Mouse (Mus musculus): ENCODE measurements around the gene Aff1. TPM values are rescaled to one million over a fixed set of nuclear protein-coding genes. Genes with fewer than 3 reads are reported as not detected.

Aff1 gene
- polyA plus RNA-seq (2012), result 9.3 and 12.9 TPM in 2 replicates

- peak within 1 kb of the TSS; percentile 81 for H3K4me3 ChIP-seq (replicated peaks)
- peaks cover 68% of the 10 kb centered on the region for H3K27me3 ChIP-seq (ENCODE audit: control insufficient read depth)
- no peak for TF ChIP-seq TAL1 (IDR thresholded peaks at IDR 0.05; ENCODE audit: low read length)
- no peak for TF ChIP-seq GATA1 (IDR thresholded peaks at IDR 0.05; ENCODE audit: low read length)
- peaks cover 14% of the 10 kb centered on the region; the same call in 1 of the 2 replicates for H3K9me3 ChIP-seq (ENCODE audit: control insufficient read depth, low read length)
- H3K4me1 ChIP-seq (ENCODE audit: control insufficient read depth), result peaks cover 24% of the 10 kb centered on the region
- no peaks in the 10 kb centered on the region for H3K36me3 ChIP-seq (ENCODE audit: control insufficient read depth)
Observed at GRCm38 (mm10) chr5:103691624-103692530, at the start of gene Aff1. Aff1 (plus strand) TSS chr5:103692374.

GRCm38 (mm10) chr5:103644167-103644566 is 48.0 kb upstream of the Aff1 start:
- Histone ChIP-seq H3K27me3 (ENCODE audit: control insufficient read depth) (no peaks in the 10 kb centered on the region), H3K9me3 (ENCODE audit: control insufficient read depth, low read length) (no peaks in the 10 kb centered on the region), H3K36me3 (ENCODE audit: control insufficient read depth) (no peaks in the 10 kb centered on the region), H3K4me1 (ENCODE audit: control insufficient read depth) (no peaks in the 10 kb centered on the region), H3K4me3 (replicated peaks) (no peak overlapping the region)
- TF ChIP-seq TAL1 (IDR thresholded peaks at IDR 0.05; ENCODE audit: low read length) (no peak), GATA1 (IDR thresholded peaks at IDR 0.05; ENCODE audit: low read length) (no peak)

GRCm38 (mm10) chr5:103647320-103647719 is 44.9 kb upstream of the Aff1 start:
- H3K9me3 ChIP-seq (ENCODE audit: control insufficient read depth, low read length), result no peaks in the 10 kb centered on the region
- H3K36me3 ChIP-seq (ENCODE audit: control insufficient read depth), result no peaks in the 10 kb centered on the region
- no peaks in the 10 kb centered on the region for H3K27me3 ChIP-seq (ENCODE audit: control insufficient read depth)
- TF ChIP-seq GATA1 (IDR thresholded peaks at IDR 0.05; ENCODE audit: low read length), result no peak
- no peak for TF ChIP-seq TAL1 (IDR thresholded peaks at IDR 0.05; ENCODE audit: low read length)
- no peak overlapping the region for H3K4me3 ChIP-seq (replicated peaks)
- H3K4me1 ChIP-seq (ENCODE audit: control insufficient read depth), result no peaks in the 10 kb centered on the region

GRCm38 (mm10) chr5:103654225-103654624 is 37.9 kb upstream of the Aff1 start:
- H3K9me3 ChIP-seq (ENCODE audit: control insufficient read depth, low read length), result no peaks in the 10 kb centered on the region
- H3K4me1 ChIP-seq (ENCODE audit: control insufficient read depth), result peaks cover 12% of the 10 kb centered on the region
- H3K36me3 ChIP-seq (ENCODE audit: control insufficient read depth), result no peaks in the 10 kb centered on the region
- H3K4me3 ChIP-seq (replicated peaks), result no peak overlapping the region
- TF ChIP-seq GATA1 (IDR thresholded peaks at IDR 0.05; ENCODE audit: low read length), result no peak
- TF ChIP-seq TAL1 (IDR thresholded peaks at IDR 0.05; ENCODE audit: low read length), result no peak
- peaks cover 7% of the 10 kb centered on the region for H3K27me3 ChIP-seq (ENCODE audit: control insufficient read depth)

GRCm38 (mm10) chr5:103654780-103655179 is 37.4 kb upstream of the Aff1 start:
- Histone ChIP-seq H3K4me3 (replicated peaks) (no peak overlapping the region), H3K9me3 (ENCODE audit: control insufficient read depth, low read length) (no peaks in the 10 kb centered on the region), H3K4me1 (ENCODE audit: control insufficient read depth) (peaks cover 12% of the 10 kb centered on the region), H3K27me3 (ENCODE audit: control insufficient read depth) (peaks cover 7% of the 10 kb centered on the region), H3K36me3 (ENCODE audit: control insufficient read depth) (no peaks in the 10 kb centered on the region)
- TF ChIP-seq TAL1 (IDR thresholded peaks at IDR 0.05; ENCODE audit: low read length), result no peak
- no peak for TF ChIP-seq GATA1 (IDR thresholded peaks at IDR 0.05; ENCODE audit: low read length)

GRCm38 (mm10) chr5:103655346-103656118 is 36.6 kb upstream of the Aff1 start, which contains the start of gene 1700016H13Rik:
1700016H13Rik (minus strand) TSS chr5:103656010.
- Histone ChIP-seq H3K9me3 (ENCODE audit: control insufficient read depth, low read length) (no peaks in the 10 kb centered on the region), H3K4me1 (ENCODE audit: control insufficient read depth) (peaks cover 12% of the 10 kb centered on the region), H3K4me3 (replicated peaks) (peak within 1 kb of the TSS; percentile 63), H3K27me3 (ENCODE audit: control insufficient read depth) (peaks cover 7% of the 10 kb centered on the region), H3K36me3 (ENCODE audit: control insufficient read depth) (no peaks in the 10 kb centered on the region)
- TF ChIP-seq GATA1 (IDR thresholded peaks at IDR 0.05; ENCODE audit: low read length) (no peak), TAL1 (IDR thresholded peaks at IDR 0.05; ENCODE audit: low read length) (no peak)

GRCm38 (mm10) chr5:103658921-103659320 is 33.3 kb upstream of the Aff1 start:
- Histone ChIP-seq H3K9me3 (ENCODE audit: control insufficient read depth, low read length) (no peaks in the 10 kb centered on the region), H3K4me1 (ENCODE audit: control insufficient read depth) (peaks cover 12% of the 10 kb centered on the region), H3K27me3 (ENCODE audit: control insufficient read depth) (peaks cover 7% of the 10 kb centered on the region), H3K36me3 (ENCODE audit: control insufficient read depth) (no peaks in the 10 kb centered on the region), H3K4me3 (replicated peaks) (no peak overlapping the region)
- TF ChIP-seq TAL1 (IDR thresholded peaks at IDR 0.05; ENCODE audit: low read length) (no peak), GATA1 (IDR thresholded peaks at IDR 0.05; ENCODE audit: low read length) (no peak)

GRCm38 (mm10) chr5:103659571-103659970 is 32.6 kb upstream of the Aff1 start:
- Histone ChIP-seq H3K4me3 (replicated peaks) (no peak overlapping the region), H3K27me3 (ENCODE audit: control insufficient read depth) (peaks cover 7% of the 10 kb centered on the region), H3K9me3 (ENCODE audit: control insufficient read depth, low read length) (no peaks in the 10 kb centered on the region), H3K36me3 (ENCODE audit: control insufficient read depth) (no peaks in the 10 kb centered on the region), H3K4me1 (ENCODE audit: control insufficient read depth) (peaks cover 12% of the 10 kb centered on the region)
- no peak for TF ChIP-seq GATA1 (IDR thresholded peaks at IDR 0.05; ENCODE audit: low read length)
- TF ChIP-seq TAL1 (IDR thresholded peaks at IDR 0.05; ENCODE audit: low read length), result no peak

- Histone ChIP-seq H3K4me3 (replicated peaks) (no peak overlapping the region), H3K36me3 (ENCODE audit: control insufficient read depth) (no peaks in the 10 kb centered on the region), H3K9me3 (ENCODE audit: control insufficient read depth, low read length) (no peaks in the 10 kb centered on the region), H3K27me3 (ENCODE audit: control insufficient read depth) (no peaks in the 10 kb centered on the region), H3K4me1 (ENCODE audit: control insufficient read depth) (no peaks in the 10 kb centered on the region)
- TF ChIP-seq TAL1 (IDR thresholded peaks at IDR 0.05; ENCODE audit: low read length) (no peak), GATA1 (IDR thresholded peaks at IDR 0.05; ENCODE audit: low read length) (no peak)
Observed at GRCm38 (mm10) chr5:103664932-103665331, 27.2 kb upstream of the Aff1 start.
